Mouse (Mus musculus): ENCODE measurements at regions not wholly inside any gene's neighbourhood (a gene's known extent, or its start where the extent isn't known, plus 50 kb on each side); places are given as distances from the start of the nearest gene placed in this dataset.

DNA sequence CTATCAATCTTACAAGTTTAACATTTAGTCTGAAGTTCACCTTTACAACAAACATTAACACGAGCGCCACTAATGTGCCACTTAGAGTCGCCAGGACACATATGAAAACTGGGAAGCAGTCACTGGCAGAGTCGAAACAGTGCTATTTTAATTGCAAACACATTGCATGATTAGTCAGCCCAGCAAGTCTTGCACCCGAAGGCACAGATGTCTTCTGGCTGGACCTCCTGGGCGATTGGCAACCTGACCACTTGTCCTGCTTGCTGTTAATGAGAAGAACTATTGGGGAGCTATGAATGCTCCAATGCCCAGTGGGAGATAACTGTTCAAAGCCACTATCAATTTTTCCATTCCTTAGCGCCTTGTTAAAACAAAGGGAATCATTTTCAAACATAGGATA, 547.0 kb downstream of the Etv1 start:
- no peaks in the 10 kb centered on the region for H3K4me1 ChIP-seq (ENCODE audit: control insufficient read depth, insufficient read depth, low read length)
- no peak for DNase-seq
- WGBS: 72% methylated on average over 7 of the region's 7 CpGs
- H3K4me3 ChIP-seq (replicated peaks; ENCODE audit: extremely low read depth, low read depth, low read length): no peak overlapping the region
- TF ChIP-seq POLR2A (IDR thresholded peaks at IDR 0.05; ENCODE audit: borderline replicate concordance, extremely low read depth, low read depth, low read length): no peak
- no peak for TF ChIP-seq CTCF (IDR thresholded peaks at IDR 0.05; ENCODE audit: insufficient read depth, low read length)

- TF ChIP-seq POLR2A (IDR thresholded peaks at IDR 0.05; ENCODE audit: borderline replicate concordance, extremely low read depth, low read depth, low read length) (no peak), CTCF (IDR thresholded peaks at IDR 0.05; ENCODE audit: insufficient read depth, low read length) (no peak)
- WGBS: 81% methylated on average over 4 of the region's 4 CpGs
- Histone ChIP-seq H3K4me3 (replicated peaks; ENCODE audit: extremely low read depth, low read depth, low read length) (no peak overlapping the region), H3K4me1 (ENCODE audit: control insufficient read depth, insufficient read depth, low read length) (no peaks in the 10 kb centered on the region)
- DNase-seq: no peak
Observed at GRCm38 (mm10) chr12:39326668-39327299, 547.6 kb downstream of the Etv1 start.

GRCm38 (mm10) chr12:39328377-39328776, 549.2 kb downstream of the Etv1 start:
- H3K4me3 ChIP-seq (replicated peaks; ENCODE audit: extremely low read depth, low read depth, low read length): no peak overlapping the region
- DNase-seq: no peak
- H3K4me1 ChIP-seq (ENCODE audit: control insufficient read depth, insufficient read depth, low read length): no peaks in the 10 kb centered on the region
- TF ChIP-seq POLR2A (IDR thresholded peaks at IDR 0.05; ENCODE audit: borderline replicate concordance, extremely low read depth, low read depth, low read length): no peak
- no peak for TF ChIP-seq CTCF (IDR thresholded peaks at IDR 0.05; ENCODE audit: insufficient read depth, low read length)

- no peak for DNase-seq
- TF ChIP-seq POLR2A (IDR thresholded peaks at IDR 0.05; ENCODE audit: borderline replicate concordance, extremely low read depth, low read depth, low read length) (no peak), CTCF (IDR thresholded peaks at IDR 0.05; ENCODE audit: insufficient read depth, low read length) (no peak)
- WGBS: 79% methylated on average over 5 of the region's 5 CpGs
- Histone ChIP-seq H3K4me1 (ENCODE audit: control insufficient read depth, insufficient read depth, low read length) (no peaks in the 10 kb centered on the region), H3K4me3 (replicated peaks; ENCODE audit: extremely low read depth, low read depth, low read length) (no peak overlapping the region)
Observed at GRCm38 (mm10) chr12:39339101-39339538, 559.9 kb downstream of the Etv1 start.

DNA sequence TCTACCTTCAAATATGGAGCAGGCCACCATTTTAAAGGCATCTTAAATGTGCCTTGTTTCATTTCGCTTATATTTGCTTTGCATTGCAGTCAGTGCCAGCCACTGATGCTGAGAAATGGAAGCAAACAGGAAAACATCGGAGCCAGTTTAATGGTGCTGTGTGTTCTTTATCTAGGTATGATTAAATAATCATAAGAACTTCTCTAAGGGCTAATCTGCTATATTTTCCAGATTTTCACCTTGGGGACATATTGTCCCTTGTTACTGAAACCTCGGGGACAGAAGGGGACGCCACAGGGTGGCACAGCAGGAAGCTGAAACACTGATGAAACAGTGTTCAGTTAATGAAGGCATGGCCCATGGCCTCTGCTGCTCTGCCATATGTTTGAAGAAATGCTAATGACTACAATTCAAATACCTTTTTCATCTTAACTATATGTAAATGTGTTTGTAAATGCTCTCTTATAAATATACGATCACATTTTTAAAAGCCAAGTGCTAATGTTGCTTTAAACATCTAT, 562.6 kb downstream of the Etv1 start:
- Histone ChIP-seq H3K4me1 (ENCODE audit: control insufficient read depth, insufficient read depth, low read length) (no peaks in the 10 kb centered on the region), H3K4me3 (replicated peaks; ENCODE audit: extremely low read depth, low read depth, low read length) (no peak overlapping the region)
- WGBS: 88% methylated on average over 5 of the region's 5 CpGs
- no peak for TF ChIP-seq CTCF (IDR thresholded peaks at IDR 0.05; ENCODE audit: insufficient read depth, low read length)
- TF ChIP-seq POLR2A (IDR thresholded peaks at IDR 0.05; ENCODE audit: borderline replicate concordance, extremely low read depth, low read depth, low read length): no peak
- no peak for DNase-seq

- TF ChIP-seq CTCF (IDR thresholded peaks at IDR 0.05; ENCODE audit: insufficient read depth, low read length): no peak
- TF ChIP-seq POLR2A (IDR thresholded peaks at IDR 0.05; ENCODE audit: borderline replicate concordance, extremely low read depth, low read depth, low read length): no peak
- DNase-seq: no peak
- whole genome bisulfite sequencing: 87% methylated on average over 9 of the region's 9 CpGs
- Histone ChIP-seq H3K4me1 (ENCODE audit: control insufficient read depth, insufficient read depth, low read length) (no peaks in the 10 kb centered on the region), H3K4me3 (replicated peaks; ENCODE audit: extremely low read depth, low read depth, low read length) (no peak overlapping the region)
Observed at GRCm38 (mm10) chr12:39342327-39342726, 563.1 kb downstream of the Etv1 start.

DNA sequence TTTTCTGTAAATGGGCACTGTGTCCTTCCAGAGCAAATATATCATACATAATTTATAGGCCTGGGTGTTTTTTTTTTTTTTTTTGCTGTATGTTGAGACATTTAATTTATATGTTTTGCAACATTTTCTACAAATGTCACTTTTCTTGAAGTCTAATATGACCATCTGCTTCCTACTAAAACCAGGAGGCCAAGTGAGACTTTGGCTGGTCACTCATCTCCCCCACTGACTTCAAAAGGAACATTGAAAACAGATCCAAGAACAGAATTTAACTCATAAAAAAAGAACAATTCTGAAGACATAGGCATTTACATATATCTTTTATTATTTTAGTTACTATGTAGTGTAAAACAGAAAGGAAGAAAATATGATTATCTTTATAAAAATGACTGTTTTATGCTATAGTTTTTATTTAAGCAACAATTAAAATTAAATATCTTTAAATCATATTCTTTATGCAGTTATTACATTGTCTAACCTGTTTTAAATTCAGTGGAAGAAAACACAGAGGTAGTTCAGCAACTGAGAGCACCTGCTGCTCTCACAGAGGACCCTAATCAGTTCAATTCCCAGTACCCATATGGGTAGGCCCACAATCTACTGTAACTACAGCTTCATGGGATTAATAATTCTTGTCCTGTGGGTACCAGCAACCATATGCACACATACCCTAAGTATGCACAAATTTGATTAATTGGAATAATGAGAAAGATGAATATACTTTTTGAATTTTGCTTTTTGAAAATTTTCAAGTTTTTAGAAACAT, 592.5 kb downstream of the Etv1 start:
- H3K4me3 ChIP-seq (replicated peaks; ENCODE audit: extremely low read depth, low read depth, low read length): no peak overlapping the region
- no peaks in the 10 kb centered on the region for H3K4me1 ChIP-seq (ENCODE audit: control insufficient read depth, insufficient read depth, low read length)
- no peak for DNase-seq
- no peak for TF ChIP-seq CTCF (IDR thresholded peaks at IDR 0.05; ENCODE audit: insufficient read depth, low read length)
- TF ChIP-seq POLR2A (IDR thresholded peaks at IDR 0.05; ENCODE audit: borderline replicate concordance, extremely low read depth, low read depth, low read length): no peak

- 78% methylated on average over 1 of the region's 1 CpGs for WGBS
- H3K4me3 ChIP-seq (replicated peaks; ENCODE audit: extremely low read depth, low read depth, low read length): no peak overlapping the region
- no peak for DNase-seq
- H3K4me1 ChIP-seq (ENCODE audit: control insufficient read depth, insufficient read depth, low read length): no peaks in the 10 kb centered on the region
- TF ChIP-seq CTCF (IDR thresholded peaks at IDR 0.05; ENCODE audit: insufficient read depth, low read length) (no peak), POLR2A (IDR thresholded peaks at IDR 0.05; ENCODE audit: borderline replicate concordance, extremely low read depth, low read depth, low read length) (no peak)
Observed at GRCm38 (mm10) chr12:39373721-39374120, 594.5 kb downstream of the Etv1 start.
